Mouse (Mus musculus) neural tube, embryonic 11.5 days (tissue): ENCODE results near the gene Sdc3. TPM values are rescaled to one million over a fixed set of nuclear protein-coding genes. Genes with fewer than 3 reads are reported as not detected.

ENCODE experiments used
- ATAC-seq: fragments of 200-750 bp; cut with Nextera tagmentation; 2 replicates; pipeline ENCODE4 v1.8.0; 2017; ENCODE audit warnings: moderate number of reproducible peaks, mild to moderate bottlenecking, moderate TSS enrichment, moderate library complexity; ENCODE audit not compliant: insufficient read depth, low FRiP score, low TSS enrichment
- DNase-seq: peaks from one replicate; pipeline ENCODE4 v3.0.0-alpha.2; 2015; ENCODE audit warnings: low spot score
- H3K27ac ChIP-seq: fragments of 300-500 bp; sonication (generic); 2 replicates; pipeline ENCODE4 v1.5.1; 2014; ENCODE audit warnings: low read depth, mild to moderate bottlenecking, low read length
- H3K27me3 ChIP-seq: fragments of 300-500 bp; sonication (generic); 2 replicates; pipeline ENCODE4 v1.6.1; 2014; ENCODE audit warnings: mild to moderate bottlenecking, low read length, mixed read lengths; ENCODE audit not compliant: control insufficient read depth, insufficient read depth
- H3K36me3 ChIP-seq: fragments of 300-500 bp; sonication (generic); 2 replicates; pipeline ENCODE4 v1.6.1; 2014; ENCODE audit warnings: mild to moderate bottlenecking, low read length, moderate library complexity, mixed read lengths; ENCODE audit not compliant: control insufficient read depth, insufficient read depth
- H3K4me1 ChIP-seq: fragments of 300-500 bp; sonication (generic); 2 replicates; pipeline ENCODE4 v1.6.1; 2014; ENCODE audit warnings: low read length, mixed read lengths; ENCODE audit not compliant: control insufficient read depth, insufficient read depth
- H3K4me2 ChIP-seq: fragments of 300-500 bp; sonication (generic); 2 replicates; pipeline ENCODE4 v1.6.1; 2014; ENCODE audit warnings: low read depth, mild to moderate bottlenecking, moderate library complexity
- H3K4me3 ChIP-seq: fragments of 300-500 bp; sonication (generic); 2 replicates; pipeline ENCODE4 v1.5.1; 2014; ENCODE audit warnings: low read depth, low read length
- H3K9ac ChIP-seq: fragments of 300-500 bp; sonication (generic); 2 replicates; pipeline ENCODE4 v1.6.1; 2014; ENCODE audit warnings: mild to moderate bottlenecking, low read length
- H3K9me3 ChIP-seq: fragments of 300-500 bp; sonication (generic); 2 replicates; pipeline ENCODE4 v1.6.1; 2016; ENCODE audit warnings: low read length; ENCODE audit not compliant: control insufficient read depth
- WGBS: fragments of 180-500 bp; shearing (Covaris S2); extraction: QIAGEN DNeasy Blood & Tissue Kit; methylation state at CpG from one replicate; pipeline ENCODE4 v1.1.7; 2014; 5-methylcytosine and 5-hydroxymethylcytosine counted together
- polyA plus RNA-seq: library from polyadenylated mRNA; unstranded; fragments of >200 nt; fragmentation: Nextera tagmentation; extraction: Ambion mirVana; gene quantifications from 2 replicates; pipeline ENCODE4 v1.2.1, GENCODE M21; 2014

Sdc3 gene
- polyA plus RNA-seq, 1 experiment from 2014 or later, result 23.2 TPM

GRCm38 (mm10) chr4:130759875-130760274 lies 32.5 kb upstream of the Sdc3 start:
- no peak overlapping the region for H3K27ac ChIP-seq
- ATAC-seq (no peak), DNase-seq (no peak)
- no peaks in the 10 kb centered on the region for H3K27me3 ChIP-seq
- no peak overlapping the region for H3K4me2 ChIP-seq
- H3K9ac ChIP-seq, result no peak overlapping the region
- H3K9me3 ChIP-seq, result no peaks in the 10 kb centered on the region
- H3K4me1 ChIP-seq, result no peaks in the 10 kb centered on the region
- 90% methylated on average over 2 of the region's 2 CpGs for WGBS
- no peak overlapping the region for H3K4me3 ChIP-seq
- peaks cover 22% of the 10 kb centered on the region for H3K36me3 ChIP-seq

- no peaks in the 10 kb centered on the region for H3K27me3 ChIP-seq
- H3K4me1 ChIP-seq, result no peaks in the 10 kb centered on the region
- H3K9ac ChIP-seq, result no peak overlapping the region
- no peak overlapping the region for H3K4me2 ChIP-seq
- no peaks in the 10 kb centered on the region for H3K9me3 ChIP-seq
- DNase-seq, result no peak
- no peak overlapping the region for H3K4me3 ChIP-seq
- no peak overlapping the region for H3K27ac ChIP-seq
- peaks cover 27% of the 10 kb centered on the region for H3K36me3 ChIP-seq
- no peak for ATAC-seq
- 82% methylated on average over 5 of the region's 5 CpGs for WGBS
These were observed 30.5 kb upstream of the Sdc3 start for GRCm38 (mm10) chr4:130761809-130762208.

GRCm38 (mm10) chr4:130765399-130766160 lies 26.8 kb upstream of the Sdc3 start:
- Histone ChIP-seq H3K4me1 (no peaks in the 10 kb centered on the region), H3K9ac (no peak overlapping the region), H3K4me2 (no peak overlapping the region), H3K27me3 (no peaks in the 10 kb centered on the region), H3K36me3 (peaks cover 33% of the 10 kb centered on the region), H3K27ac (no peak overlapping the region), H3K4me3 (no peak overlapping the region), H3K9me3 (no peaks in the 10 kb centered on the region)
- ATAC-seq (no peak), DNase-seq (no peak)
- 94% methylated on average over 7 of the region's 7 CpGs for WGBS

GRCm38 (mm10) chr4:130766387-130766786 lies 25.9 kb upstream of the Sdc3 start:
- DNase-seq (no peak), ATAC-seq (no peak)
- Histone ChIP-seq H3K27me3 (no peaks in the 10 kb centered on the region), H3K36me3 (peaks cover 33% of the 10 kb centered on the region), H3K9ac (no peak overlapping the region), H3K4me1 (no peaks in the 10 kb centered on the region), H3K4me2 (no peak overlapping the region), H3K27ac (no peak overlapping the region), H3K4me3 (no peak overlapping the region), H3K9me3 (no peaks in the 10 kb centered on the region)
- WGBS, result 96% methylated on average over 1 of the region's 2 CpGs

- Histone ChIP-seq H3K9ac (no peak overlapping the region), H3K4me1 (no peaks in the 10 kb centered on the region), H3K9me3 (no peaks in the 10 kb centered on the region), H3K4me2 (no peak overlapping the region), H3K4me3 (no peak overlapping the region), H3K36me3 (peaks cover 35% of the 10 kb centered on the region), H3K27ac (no peak overlapping the region), H3K27me3 (no peaks in the 10 kb centered on the region)
- 87% methylated on average over 4 of the region's 4 CpGs for WGBS
- DNase-seq (no peak), ATAC-seq (no peak)
These were observed 25.4 kb upstream of the Sdc3 start for GRCm38 (mm10) chr4:130766926-130767325.

- no peak for DNase-seq
- Histone ChIP-seq H3K36me3 (peaks cover 25% of the 10 kb centered on the region), H3K27me3 (no peaks in the 10 kb centered on the region), H3K27ac (no peak overlapping the region), H3K4me3 (no peak overlapping the region), H3K9ac (no peak overlapping the region), H3K9me3 (no peaks in the 10 kb centered on the region), H3K4me2 (no peak overlapping the region), H3K4me1 (no peaks in the 10 kb centered on the region)
- 91% methylated on average over 4 of the region's 4 CpGs for WGBS
- ATAC-seq, result no peak
These were observed 18.4 kb upstream of the Sdc3 start for GRCm38 (mm10) chr4:130773899-130774298.

GRCm38 (mm10) chr4:130774822-130775221 lies 17.5 kb upstream of the Sdc3 start:
- Histone ChIP-seq H3K27me3 (no peaks in the 10 kb centered on the region), H3K27ac (no peak overlapping the region), H3K4me1 (no peaks in the 10 kb centered on the region), H3K36me3 (peaks cover 28% of the 10 kb centered on the region), H3K9ac (no peak overlapping the region), H3K4me2 (no peak overlapping the region), H3K9me3 (no peaks in the 10 kb centered on the region), H3K4me3 (no peak overlapping the region)
- WGBS, result 92% methylated on average over 4 of the region's 4 CpGs
- no peak for DNase-seq
- ATAC-seq, result no peak

GRCm38 (mm10) chr4:130777647-130778046 lies 14.7 kb upstream of the Sdc3 start:
- WGBS, result 73% methylated on average over 10 of the region's 10 CpGs
- H3K36me3 ChIP-seq, result peaks cover 26% of the 10 kb centered on the region

GRCm38 (mm10) chr4:130779037-130779436 lies 13.3 kb upstream of the Sdc3 start:
- H3K36me3 ChIP-seq, result peaks cover 20% of the 10 kb centered on the region

More at GRCm38 (mm10) chr4:130777647-130778046, 14.7 kb upstream of the Sdc3 start:
- no peak overlapping the region for H3K27ac ChIP-seq
- ATAC-seq (no peak), DNase-seq (no peak)
- H3K9ac ChIP-seq, result no peak overlapping the region
- H3K27me3 ChIP-seq, result no peaks in the 10 kb centered on the region
- no peaks in the 10 kb centered on the region for H3K9me3 ChIP-seq
- H3K4me3 ChIP-seq, result no peak overlapping the region
- no peak overlapping the region for H3K4me2 ChIP-seq
- H3K4me1 ChIP-seq, result no peaks in the 10 kb centered on the region

More at GRCm38 (mm10) chr4:130779037-130779436, 13.3 kb upstream of the Sdc3 start:
- DNase-seq (no peak), ATAC-seq (no peak)
- no peaks in the 10 kb centered on the region for H3K27me3 ChIP-seq
- H3K9me3 ChIP-seq, result no peaks in the 10 kb centered on the region
- H3K4me2 ChIP-seq, result no peak overlapping the region
- no peak overlapping the region for H3K9ac ChIP-seq
- no peak overlapping the region for H3K4me3 ChIP-seq
- H3K4me1 ChIP-seq, result no peaks in the 10 kb centered on the region
- 89% methylated on average over 3 of the region's 3 CpGs for WGBS
- H3K27ac ChIP-seq, result no peak overlapping the region
